Mouse (Mus musculus) bone marrow macrophage, adult 2 months (primary cell): ENCODE measurements around the gene F2r.

Source experiments
- CTCF ChIP-seq: IDR thresholded peaks from 2 replicates; pipeline ENCODE4 v1.5.1; 2012; ENCODE audit warnings: low read depth, mild to moderate bottlenecking, low read length, moderate library complexity
- POLR2A ChIP-seq: IDR thresholded peaks from 2 replicates; pipeline ENCODE4 v1.6.1; 2012; ENCODE audit warnings: mild to moderate bottlenecking, low read depth, low read length, borderline replicate concordance

DNA sequence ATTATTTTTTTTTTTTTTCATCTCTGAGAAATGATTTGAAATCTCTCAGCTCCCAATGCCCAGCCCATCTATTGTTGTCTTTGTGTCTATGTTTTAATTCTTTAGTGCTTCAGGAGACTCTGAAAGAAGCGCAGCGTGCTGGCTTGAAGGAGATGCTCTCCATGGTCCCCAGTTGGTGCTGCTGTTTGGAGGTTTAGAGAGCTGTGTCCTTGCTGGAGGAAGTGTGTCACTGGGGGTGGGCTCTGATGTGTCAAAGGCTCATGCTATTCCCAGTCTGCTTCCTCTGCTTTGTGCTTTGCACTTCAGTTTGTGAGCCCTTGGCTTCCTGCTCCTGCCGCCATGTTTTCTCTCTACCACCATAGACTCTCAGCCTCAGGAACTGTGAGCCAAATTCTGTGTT lies 50.0 kb downstream of the F2r start:
- TF ChIP-seq CTCF = no peak
- TF ChIP-seq POLR2A = no peak
